Mouse (Mus musculus) common myeloid progenitor, adult 5-6 weeks (primary cell): ENCODE data around the gene Sox14. TPM values are rescaled to one million over a fixed set of nuclear protein-coding genes. Genes with fewer than 3 reads are reported as not detected.

ENCODE experiments used
- ATAC-seq: replicated peaks from 2 replicates; pipeline ENCODE4 v1.8.0; 2016; ENCODE audit warnings: low read depth, mild to moderate bottlenecking, moderate TSS enrichment, inconsistent platforms; ENCODE audit not compliant: poor library complexity, severe bottlenecking
- total RNA-seq: library from RNA; stranded (forward); fragments of 200-1000, 187-1606 nt; gene quantifications from 2 replicates; pipeline ENCODE4 v1.2.3, GENCODE M21; 2017

Gene Sox14
- total RNA-seq, 1 experiment from 2014 or later, result not detected

- ATAC-seq, result no peak
These were observed 22.6 kb downstream of the Sox14 start for GRCm38 (mm10) chr9:99853356-99853755.

GRCm38 (mm10) chr9:99850354-99850753 is 25.6 kb downstream of the Sox14 start:
- no peak for ATAC-seq

GRCm38 (mm10) chr9:99848327-99848726 is 27.6 kb downstream of the Sox14 start:
- ATAC-seq, result no peak

GRCm38 (mm10) chr9:99846820-99847219 is 29.1 kb downstream of the Sox14 start:
- peak; percentile 66; the same call in 1 of the 2 replicates for ATAC-seq

GRCm38 (mm10) chr9:99839367-99839766 is 36.6 kb downstream of the Sox14 start:
- no peak for ATAC-seq

GRCm38 (mm10) chr9:99838877-99839276 is 37.1 kb downstream of the Sox14 start:
- no peak for ATAC-seq

- ATAC-seq, result no peak
These were observed 39.3 kb downstream of the Sox14 start for GRCm38 (mm10) chr9:99836707-99837106.

- ATAC-seq, result no peak
These were observed 40.1 kb downstream of the Sox14 start for GRCm38 (mm10) chr9:99835624-99836430.

Other genes with a start within 250 kb of the Sox14 start
- gene Dzip1l, start 246.7 kb downstream of the Sox14 start, total RNA-seq, result not detected in 2 replicates
- not detected in 2 replicates for gene Cldn18, start 158.9 kb downstream of the Sox14 start, total RNA-seq